Comparison of ENCODE assay signal across 8 mouse cellular contexts in the genomic region with DNA sequence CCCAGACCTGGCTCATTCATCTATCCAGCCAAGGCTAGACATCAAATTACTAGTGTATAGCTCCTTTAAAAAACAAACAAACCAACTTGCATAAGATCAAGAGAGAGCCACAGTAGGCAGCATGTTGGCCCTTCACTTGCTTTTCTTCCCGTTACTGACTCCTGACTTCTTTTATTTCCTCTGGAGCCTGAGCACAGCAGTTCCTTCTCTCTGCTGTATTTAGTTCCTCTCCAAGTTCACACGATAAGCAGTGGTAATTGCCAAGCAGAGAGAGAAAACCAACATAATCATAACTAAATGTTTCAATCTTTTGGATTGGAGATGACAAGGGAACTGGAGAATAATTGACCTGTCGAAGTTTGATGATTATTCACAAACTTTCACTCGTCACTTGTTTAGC. TPM values are rescaled to one million over a fixed set of nuclear protein-coding genes. Genes with fewer than 3 reads are reported as not detected.
A peak's percentile ranks its signal among the peaks of the same experiment; 100 is the strongest.
DNase-seq lines count a peak whose midpoint lies in the region; ATAC-seq and TF ChIP-seq lines count a peak whose summit lies in the region.

No protein-coding gene starts in this region.

- H3K4me2 ChIP-seq in lung, embryonic 15.5 days: peak overlapping the region; percentile 69
- H3K4me2 ChIP-seq in limb, embryonic 12.5 days: peak overlapping the region; percentile 72
- H3K4me2 ChIP-seq in neural tube, embryonic 15.5 days: peak overlapping the region; percentile 86

- no peaks in the 10 kb centered on the region for H3K9me3 ChIP-seq in lung, embryonic 15.5 days
- H3K9me3 ChIP-seq in limb, embryonic 12.5 days: no peaks in the 10 kb centered on the region
- no peaks in the 10 kb centered on the region for H3K9me3 ChIP-seq in neural tube, embryonic 15.5 days (replicated peaks)

- H3K9ac ChIP-seq in lung, embryonic 15.5 days: peak overlapping the region; percentile 37
- 0 out of 2 replicates have a peak overlapping the region, but pooled peaks have one; percentile 0 for H3K9ac ChIP-seq in limb, embryonic 12.5 days (replicated peaks)
- H3K9ac ChIP-seq in neural tube, embryonic 15.5 days (replicated peaks): no peak overlapping the region; the same call in 1 of the 2 replicates

- no peaks in the 10 kb centered on the region for H3K27me3 ChIP-seq in lung, embryonic 15.5 days
- H3K27me3 ChIP-seq in limb, embryonic 12.5 days: no peaks in the 10 kb centered on the region
- no peaks in the 10 kb centered on the region for H3K27me3 ChIP-seq in neural tube, embryonic 15.5 days (replicated peaks)

- no peak for TF ChIP-seq CTCF in embryonic fibroblast, embryonic 13.5 days (IDR thresholded peaks at IDR 0.05; ENCODE audit: borderline replicate concordance, insufficient read depth, low read length)

- no peak overlapping the region for H3K27ac ChIP-seq in lung, embryonic 15.5 days
- no peak overlapping the region for H3K27ac ChIP-seq in embryonic fibroblast, embryonic 13.5 days (ENCODE audit: insufficient read depth, low read length)
- no peak overlapping the region for H3K27ac ChIP-seq in limb, embryonic 12.5 days
- no peak overlapping the region for H3K27ac ChIP-seq in neural tube, embryonic 15.5 days (replicated peaks)

- DNase-seq in lung, adult 18-20 months: no peak
- DNase-seq in cerebellum, adult 9-10 months: no peak
- DNase-seq in frontal cortex, postnatal 25 days (ENCODE audit: low spot score in 2 of 2): no peak
- no peak for DNase-seq in retina, postnatal 1 day

- TF ChIP-seq POLR2A in embryonic fibroblast, embryonic 13.5 days (IDR thresholded peaks at IDR 0.05; ENCODE audit: low read depth, low read length): no peak

- no peak for ATAC-seq in lung, embryonic 15.5 days (ENCODE audit: borderline replicate concordance, extremely low read depth, low FRiP score, low TSS enrichment)
- ATAC-seq in limb, embryonic 12.5 days (ENCODE audit: insufficient number of reproducible peaks, insufficient read depth, low FRiP score, low TSS enrichment, low read depth): no peak
- no peak for ATAC-seq in neural tube, embryonic 15.5 days (ENCODE audit: low FRiP score)

- peaks cover 21% of the 10 kb centered on the region; the same call in 1 of the 2 replicates for H3K36me3 ChIP-seq in lung, embryonic 15.5 days
- H3K36me3 ChIP-seq in limb, embryonic 12.5 days: peaks cover 34% of the 10 kb centered on the region
- H3K36me3 ChIP-seq in neural tube, embryonic 15.5 days: peaks cover 7% of the 10 kb centered on the region

- peak overlapping the region; percentile 81 for H3K4me3 ChIP-seq in lung, embryonic 15.5 days
- peak overlapping the region; percentile 82 for H3K4me3 ChIP-seq in embryonic fibroblast, embryonic 13.5 days (ENCODE audit: insufficient read depth, low read length)
- H3K4me3 ChIP-seq in limb, embryonic 12.5 days (replicated peaks): peak overlapping the region; percentile 68
- H3K4me3 ChIP-seq in neural tube, embryonic 15.5 days (replicated peaks): no peak overlapping the region

- 25% methylated on average over 4 of the region's 4 CpGs for WGBS in lung, embryonic 15.5 days
- 57% methylated on average over 4 of the region's 4 CpGs for WGBS in limb, embryonic 12.5 days
- 60% methylated on average over 4 of the region's 4 CpGs for WGBS in neural tube, embryonic 15.5 days

- H3K4me1 ChIP-seq in lung, embryonic 15.5 days: peaks cover 17% of the 10 kb centered on the region
- H3K4me1 ChIP-seq in embryonic fibroblast, embryonic 13.5 days (ENCODE audit: control insufficient read depth, insufficient read depth, low read length): no peaks in the 10 kb centered on the region
- peaks cover 9% of the 10 kb centered on the region; the same call in 1 of the 2 replicates for H3K4me1 ChIP-seq in limb, embryonic 12.5 days (replicated peaks)
- peaks cover 19% of the 10 kb centered on the region for H3K4me1 ChIP-seq in neural tube, embryonic 15.5 days

RNA-seq across cellular contexts. Expression of a gene that starts 1.1 kb away (rescaled TPM):
- polyA plus RNA-seq in lung, embryonic 15.5 days (2015; fragmentation: Nextera tagmentation; extraction: Ambion mirVana): 6.1 and 6.2 TPM in 2 replicates
- 3.5 and 4.1 TPM in 2 replicates for polyA plus RNA-seq in embryonic fibroblast, embryonic 13.5 days (2011; ENCODE audit: insufficient read length, low read depth, missing spikeins)
- 5.0 and 5.2 TPM in 2 replicates for polyA plus RNA-seq in limb, embryonic 12.5 days (2016; fragmentation: Nextera tagmentation; extraction: Ambion mirVana)
- polyA plus RNA-seq in neural tube, embryonic 15.5 days (2015; fragmentation: Nextera tagmentation; extraction: Ambion mirVana): 6.2 and 6.7 TPM in 2 replicates

RNA-seq across cellular contexts. Expression of a gene that starts 1.3 kb away (rescaled TPM):
- 16.3 and 17.0 TPM in 2 replicates for polyA plus RNA-seq in lung, embryonic 15.5 days (2015; fragmentation: Nextera tagmentation; extraction: Ambion mirVana)
- 7.2 and 14.8 TPM in 2 replicates for polyA plus RNA-seq in embryonic fibroblast, embryonic 13.5 days (2011; ENCODE audit: insufficient read length, low read depth, missing spikeins)
- 17.9 and 20.3 TPM in 2 replicates for polyA plus RNA-seq in limb, embryonic 12.5 days (2016; fragmentation: Nextera tagmentation; extraction: Ambion mirVana)
- polyA plus RNA-seq in neural tube, embryonic 15.5 days (2015; fragmentation: Nextera tagmentation; extraction: Ambion mirVana): 8.5 and 9.0 TPM in 2 replicates
